Mouse (Mus musculus): Measurements from ENCODE around the gene Dmc1.
A peak's percentile ranks its signal among the peaks of the same experiment; 100 is the strongest.

The Dmc1 gene

GRCm38 (mm10) chr15:79516171-79517096 is 88.5 kb downstream of the Dmc1 start, which contains the start of gene Kdelr3:
Gene Kdelr3, plus strand, starts transcription at chr15:79516411.
- no peak for DNase-seq (ENCODE audit: low read depth, low spot score)

GRCm38 (mm10) chr15:79513940-79514339 is 91.0 kb downstream of the Dmc1 start:
- DNase-seq (ENCODE audit: low read depth, low spot score) = no peak

- peak; percentile 42 for DNase-seq (ENCODE audit: low read depth, low spot score)
Measured at GRCm38 (mm10) chr15:79511553-79512320, 93.2 kb downstream of the Dmc1 start.

All from brain, embryonic 18.5 days (tissue).